Mouse (Mus musculus) liver, embryonic 14.5 days (tissue): Measurements from ENCODE around the gene Mrgprd. TPM values are rescaled to one million over a fixed set of nuclear protein-coding genes. Genes with fewer than 3 reads are reported as not detected.

ENCODE experiments used
- ATAC-seq: fragments of 200-750 bp; cut with Nextera tagmentation; 2 replicates; pipeline ENCODE4 v1.8.0; 2017; ENCODE audit warnings: moderate number of reproducible peaks, mild to moderate bottlenecking, moderate library complexity; ENCODE audit not compliant: insufficient read depth
- DNase-seq, 3 experiments: peaks; one replicate each; pipeline ENCODE4 v3.0.0-alpha.2; 2012 to 2013; ENCODE audit warnings: low read depth in 3 of 3, low spot score in 3 of 3
- H3K27ac ChIP-seq: fragments of 300-500 bp; sonication (generic); 2 replicates; pipeline ENCODE4 v1.5.1; 2014; ENCODE audit warnings: moderate library complexity, mild to moderate bottlenecking, control low read depth, inconsistent platforms
- H3K27me3 ChIP-seq: fragments of 300-500 bp; sonication (generic); 2 replicates; pipeline ENCODE4 v1.6.1; 2014; ENCODE audit warnings: mild to moderate bottlenecking, low read length, moderate library complexity; ENCODE audit not compliant: control insufficient read depth, insufficient read depth
- H3K36me3 ChIP-seq: fragments of 300-500 bp; sonication (generic); replicated peaks from 2 replicates; pipeline ENCODE4 v1.6.1; 2014; ENCODE audit warnings: low read depth; ENCODE audit not compliant: control insufficient read depth, insufficient read depth
- H3K4me1 ChIP-seq, 2 experiments: fragments of 200-500 bp in 1 of 2; fragments of 300-500 bp in 1 of 2; sonication (generic) in 1 of 2; replicated peaks; 2 replicates each; pipeline ENCODE4 v1.6.1; 2012 to 2014; ENCODE audit warnings: antibody characterized with exemption in 1 of 2, inconsistent platforms in 1 of 2, low read length in 1 of 2; ENCODE audit not compliant: control insufficient read depth in 2 of 2, insufficient read depth in 2 of 2
- H3K4me2 ChIP-seq: fragments of 300-500 bp; sonication (generic); 2 replicates; pipeline ENCODE4 v1.6.1; 2014; ENCODE audit warnings: low read depth, mild to moderate bottlenecking, control low read depth, moderate library complexity
- H3K4me3 ChIP-seq, 2 experiments: fragments of 200-500 bp in 1 of 2; fragments of 300-500 bp in 1 of 2; sonication (generic) in 1 of 2; 2 replicates each; pipeline ENCODE4 v1.5.1; 2012 to 2014; ENCODE audit warnings: low read depth in 2 of 2, low read length in 2 of 2, mild to moderate bottlenecking in 2 of 2, control low read depth in 1 of 2, inconsistent platforms in 1 of 2, moderate library complexity in 1 of 2; ENCODE audit not compliant: insufficient read depth in 1 of 2
- H3K9ac ChIP-seq: fragments of 300-500 bp; sonication (generic); replicated peaks from 2 replicates; pipeline ENCODE4 v1.6.1; 2014; ENCODE audit warnings: mild to moderate bottlenecking, control low read depth, moderate library complexity
- H3K9me3 ChIP-seq: fragments of 300-500 bp; sonication (generic); 2 replicates; pipeline ENCODE4 v1.6.1; 2016; ENCODE audit warnings: low read length, mixed read lengths; ENCODE audit not compliant: control insufficient read depth
- CTCF ChIP-seq: IDR thresholded peaks from 2 replicates; pipeline ENCODE4 v1.5.1; 2016; ENCODE audit warnings: antibody characterized with exemption, low read depth, control low read depth
- EP300 ChIP-seq: IDR thresholded peaks from 2 replicates; pipeline ENCODE4 v1.6.1; 2016; ENCODE audit warnings: antibody characterized with exemption, low read depth
- WGBS: fragments of 180-500 bp; shearing (Covaris S2); extraction: QIAGEN DNeasy Blood & Tissue Kit; methylation state at CpG from one replicate; pipeline ENCODE4 v1.1.7; 2014; ENCODE audit not compliant: insufficient replicate concordance; 5-methylcytosine and 5-hydroxymethylcytosine counted together
- polyA plus RNA-seq, 2 experiments: library from polyadenylated mRNA; depleted of rRNA in 1 of 2; stranded (reverse) in 1 of 2; unstranded in 1 of 2; fragments of >200 nt; fragmentation: Nextera tagmentation in 1 of 2; extraction: Ambion mirVana in 1 of 2; gene quantifications; 2 replicates each; pipeline versions ENCODE4 v1.2.1 to v1.2.3; 2012 to 2014

Gene Mrgprd
- polyA plus RNA-seq, 2 experiments = not detected

GRCm38 (mm10) chr7:145287410-145287809, 27.2 kb upstream of the Mrgprd start:
- H3K4me3 ChIP-seq = no peak overlapping the region

GRCm38 (mm10) chr7:145289302-145289701, 25.3 kb upstream of the Mrgprd start:
- no peak for ATAC-seq
- H3K27me3 ChIP-seq = no peaks in the 10 kb centered on the region
- H3K4me3 ChIP-seq = no peak overlapping the region
- TF ChIP-seq EP300 (no peak), CTCF (peak; percentile 53)
- no peaks in the 10 kb centered on the region for H3K9me3 ChIP-seq
- H3K36me3 ChIP-seq = no peaks in the 10 kb centered on the region
- no peak for DNase-seq
- H3K4me2 ChIP-seq = no peak overlapping the region
- 21% methylated on average over 5 of the region's 5 CpGs for WGBS
- H3K9ac ChIP-seq = no peak overlapping the region
- H3K27ac ChIP-seq = no peak overlapping the region
- H3K4me1 ChIP-seq = no peaks in the 10 kb centered on the region

More at GRCm38 (mm10) chr7:145287410-145287809, 27.2 kb upstream of the Mrgprd start:
- Histone ChIP-seq H3K9me3 (no peaks in the 10 kb centered on the region), H3K27me3 (no peaks in the 10 kb centered on the region), H3K4me1 (peaks cover 0 to 14% of the 10 kb centered on the region in 2 experiments; a peak in 2 of 4 replicates), H3K4me2 (no peak overlapping the region), H3K36me3 (no peaks in the 10 kb centered on the region), H3K9ac (no peak overlapping the region), H3K27ac (no peak overlapping the region)
- DNase-seq (no peak), ATAC-seq (no peak)
- WGBS = 31% methylated on average over 6 of the region's 6 CpGs
- TF ChIP-seq CTCF = no peak

GRCm38 (mm10) chr7:145291847-145292246, 22.8 kb upstream of the Mrgprd start:
- 56% methylated on average over 2 of the region's 2 CpGs for WGBS
- ATAC-seq = no peak
- no peak overlapping the region for H3K9ac ChIP-seq
- H3K4me1 ChIP-seq = no peaks in the 10 kb centered on the region
- no peak overlapping the region for H3K27ac ChIP-seq
- no peaks in the 10 kb centered on the region for H3K27me3 ChIP-seq
- no peaks in the 10 kb centered on the region for H3K9me3 ChIP-seq
- DNase-seq = no peak
- no peak for TF ChIP-seq CTCF
- no peak for TF ChIP-seq EP300
- no peak overlapping the region for H3K4me3 ChIP-seq
- H3K36me3 ChIP-seq = no peaks in the 10 kb centered on the region
- H3K4me2 ChIP-seq = no peak overlapping the region

DNA sequence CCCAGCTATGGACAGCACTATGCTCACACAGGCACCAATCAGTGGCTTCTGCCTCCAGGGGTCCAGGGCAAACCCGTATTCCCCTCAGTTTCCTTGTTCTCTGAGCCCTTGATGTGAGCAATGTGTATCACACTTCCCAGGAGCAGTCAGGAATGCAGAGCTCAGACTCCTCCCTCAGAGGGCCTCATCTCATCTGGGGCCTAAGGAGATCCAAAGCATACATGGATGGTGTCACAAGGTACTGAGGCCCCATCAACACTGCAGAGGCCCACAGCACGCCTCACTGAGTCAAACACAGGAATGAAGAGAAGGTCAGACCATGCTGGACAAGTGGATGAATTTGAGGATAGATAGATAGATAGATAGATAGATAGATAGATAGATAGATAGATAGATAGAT, 21.9 kb upstream of the Mrgprd start:
- H3K9ac ChIP-seq = no peak overlapping the region

DNA sequence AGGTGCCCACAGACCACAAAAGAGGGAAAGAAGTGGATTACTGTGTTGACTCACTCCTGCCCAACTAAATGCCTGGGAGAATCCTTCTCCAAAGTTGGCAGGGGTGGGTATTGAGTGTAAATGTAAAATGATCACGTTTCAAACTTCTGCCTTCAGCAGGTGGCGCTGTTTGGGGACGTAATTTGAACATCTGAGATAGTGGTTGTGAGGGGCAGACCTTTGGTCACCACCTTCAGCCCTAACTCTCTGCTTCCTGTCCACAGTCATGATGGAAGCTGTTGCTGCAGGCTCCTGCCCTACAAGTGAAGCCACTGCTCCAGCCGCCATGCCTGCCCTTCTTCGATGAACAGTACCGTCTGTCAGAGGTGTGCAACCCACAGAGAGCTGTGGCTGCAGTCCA, 20.8 kb upstream of the Mrgprd start:
- Histone ChIP-seq H3K4me1 (no peaks in the 10 kb centered on the region), H3K4me3 (no peak overlapping the region), H3K36me3 (no peaks in the 10 kb centered on the region), H3K4me2 (no peak overlapping the region), H3K9ac (no peak overlapping the region), H3K27me3 (no peaks in the 10 kb centered on the region), H3K27ac (no peak overlapping the region), H3K9me3 (no peaks in the 10 kb centered on the region)
- no peak for ATAC-seq
- DNase-seq = no peak
- TF ChIP-seq EP300 = no peak
- TF ChIP-seq CTCF = peak; percentile 49
- 33% methylated on average over 6 of the region's 6 CpGs for WGBS

More for the DNA sequence above, 21.9 kb upstream of the Mrgprd start:
- Histone ChIP-seq H3K27ac (no peak overlapping the region), H3K4me3 (no peak overlapping the region), H3K9me3 (no peaks in the 10 kb centered on the region), H3K36me3 (no peaks in the 10 kb centered on the region), H3K4me1 (no peaks in the 10 kb centered on the region), H3K4me2 (no peak overlapping the region), H3K27me3 (no peaks in the 10 kb centered on the region)
- 54% methylated on average over 2 of the region's 2 CpGs for WGBS
- ATAC-seq = no peak
- DNase-seq = no peak
- TF ChIP-seq EP300 (no peak), CTCF (no peak)
